13 mouse cellular contexts compared by ENCODE assay signal in genomic region chr16:18052322-18052721, GRCm38 (mm10). TPM values are rescaled to one million over a fixed set of nuclear protein-coding genes. Genes with fewer than 3 reads are reported as not detected.
DNase-seq lines count a peak whose midpoint lies in the region; ATAC-seq lines count a peak whose summit lies in the region.
"Had no signal": no experiment of that assay in that cellular context is flagged by ENCODE, and none has a peak within 500 bp of the region (broad histone marks: within the 10 kb centered on the region; RNA-seq: fewer than 3 reads in every experiment).

No protein-coding gene starts in this region.

- H3K4me3 ChIP-seq in lung, embryonic 16.5 days (ENCODE audit: low read length), result no peak overlapping the region
- H3K4me3 ChIP-seq in forebrain, embryonic 14.5 days (ENCODE audit: low read depth, low read length), result no peak overlapping the region
- H3K4me3 ChIP-seq in hindbrain, embryonic 16.5 days (ENCODE audit: low read length), result no peak overlapping the region
- no peak overlapping the region for H3K4me3 ChIP-seq in neural tube, embryonic 14.5 days (ENCODE audit: low read depth, low read length)
- H3K4me3 ChIP-seq: erythroblast, embryonic 14.5 days; heart, embryonic 15.5 days; stomach, embryonic 15.5 days had no signal

- H3K27ac ChIP-seq in lung, embryonic 16.5 days (ENCODE audit: low read length), result no peak overlapping the region
- no peak overlapping the region for H3K27ac ChIP-seq in forebrain, embryonic 14.5 days (ENCODE audit: low read depth, low read length)
- no peak overlapping the region for H3K27ac ChIP-seq in hindbrain, embryonic 16.5 days (ENCODE audit: low read depth, low read length)
- H3K27ac ChIP-seq in neural tube, embryonic 14.5 days (ENCODE audit: low read depth, low read length), result no peak overlapping the region
- H3K27ac ChIP-seq: heart, embryonic 15.5 days; left cerebral cortex, adult 2 months; stomach, embryonic 15.5 days had no signal

- no peaks in the 10 kb centered on the region; the same call in 1 of the 2 replicates for H3K27me3 ChIP-seq in lung, embryonic 16.5 days (ENCODE audit: control insufficient read depth, insufficient read depth, low read depth, low read length)
- no peaks in the 10 kb centered on the region for H3K27me3 ChIP-seq in forebrain, embryonic 14.5 days (replicated peaks; ENCODE audit: control insufficient read depth, insufficient read depth, low read length)
- H3K27me3 ChIP-seq in hindbrain, embryonic 16.5 days (replicated peaks; ENCODE audit: control insufficient read depth, insufficient read depth, low read length), result no peaks in the 10 kb centered on the region
- no peaks in the 10 kb centered on the region for H3K27me3 ChIP-seq in neural tube, embryonic 14.5 days (ENCODE audit: control insufficient read depth, insufficient read depth, low read length)
- H3K27me3 ChIP-seq: heart, embryonic 15.5 days had no signal

- H3K4me1 ChIP-seq in lung, embryonic 16.5 days (replicated peaks; ENCODE audit: control insufficient read depth, insufficient read depth, low read length), result peaks cover 6% of the 10 kb centered on the region
- no peaks in the 10 kb centered on the region for H3K4me1 ChIP-seq in forebrain, embryonic 14.5 days (ENCODE audit: control insufficient read depth, insufficient read depth, low read length)
- no peaks in the 10 kb centered on the region for H3K4me1 ChIP-seq in hindbrain, embryonic 16.5 days (ENCODE audit: control insufficient read depth, insufficient read depth, low read depth, low read length)
- H3K4me1 ChIP-seq in neural tube, embryonic 14.5 days (ENCODE audit: control insufficient read depth, insufficient read depth, low read length), result no peaks in the 10 kb centered on the region
- H3K4me1 ChIP-seq: stomach, embryonic 15.5 days had no signal

- peak; percentile 15 for ATAC-seq in lung, embryonic 16.5 days (ENCODE audit: low read depth)
- ATAC-seq in forebrain, embryonic 14.5 days, result 0 out of 2 replicates have a peak, but pooled peaks have one; percentile 14
- ATAC-seq in hindbrain, embryonic 16.5 days, result peak; percentile 37; the same call in 1 of the 2 replicates
- ATAC-seq in neural tube, embryonic 14.5 days (ENCODE audit: low read depth), result peak; percentile 52
- no peak for ATAC-seq in monocyte, adult 5-6 weeks (replicated peaks; ENCODE audit: insufficient number of reproducible peaks, low FRiP score, low TSS enrichment, poor library complexity, severe bottlenecking)

- H3K4me2 ChIP-seq in lung, embryonic 16.5 days (ENCODE audit: low read depth, low read length), result no peak overlapping the region
- no peak overlapping the region for H3K4me2 ChIP-seq in forebrain, embryonic 14.5 days (ENCODE audit: low read length)
- peak overlapping the region; percentile 27; the same call in 1 of the 2 replicates for H3K4me2 ChIP-seq in hindbrain, embryonic 16.5 days (ENCODE audit: low read length)
- H3K4me2 ChIP-seq in neural tube, embryonic 14.5 days (ENCODE audit: low read depth, low read length), result no peak overlapping the region
- H3K4me2 ChIP-seq: heart, embryonic 15.5 days; liver, embryonic 11.5 days had no signal

- 50% methylated on average over 7 of the region's 7 CpGs for whole genome bisulfite sequencing in lung, embryonic 16.5 days
- WGBS in forebrain, embryonic 14.5 days, result 60% methylated on average over 7 of the region's 7 CpGs
- 54% methylated on average over 7 of the region's 7 CpGs for WGBS in hindbrain, embryonic 16.5 days
- WGBS in neural tube, embryonic 14.5 days, result 56% methylated on average over 7 of the region's 7 CpGs

- no peaks in the 10 kb centered on the region for H3K9me3 ChIP-seq in lung, embryonic 16.5 days (ENCODE audit: control insufficient read depth, low read length)
- no peaks in the 10 kb centered on the region for H3K9me3 ChIP-seq in forebrain, embryonic 14.5 days (replicated peaks; ENCODE audit: control insufficient read depth, low read length)
- no peaks in the 10 kb centered on the region for H3K9me3 ChIP-seq in hindbrain, embryonic 16.5 days (ENCODE audit: control insufficient read depth, low read length)
- H3K9me3 ChIP-seq in neural tube, embryonic 14.5 days (ENCODE audit: control insufficient read depth, low read length), result no peaks in the 10 kb centered on the region
- H3K9me3 ChIP-seq: heart, embryonic 15.5 days; stomach, embryonic 15.5 days had no signal

- no peaks in the 10 kb centered on the region for H3K36me3 ChIP-seq in lung, embryonic 16.5 days (ENCODE audit: control insufficient read depth, insufficient read depth, low read length)
- no peaks in the 10 kb centered on the region for H3K36me3 ChIP-seq in forebrain, embryonic 14.5 days (ENCODE audit: control insufficient read depth, insufficient read depth, low read length)
- no peaks in the 10 kb centered on the region for H3K36me3 ChIP-seq in hindbrain, embryonic 16.5 days (ENCODE audit: control insufficient read depth, insufficient read depth, low read length)
- H3K36me3 ChIP-seq in neural tube, embryonic 14.5 days (ENCODE audit: control insufficient read depth, insufficient read depth, low read length), result no peaks in the 10 kb centered on the region
- H3K36me3 ChIP-seq: heart, embryonic 15.5 days; stomach, embryonic 15.5 days had no signal

- H3K9ac ChIP-seq in lung, embryonic 16.5 days (ENCODE audit: low read length), result no peak overlapping the region
- H3K9ac ChIP-seq in forebrain, embryonic 14.5 days (ENCODE audit: low read length), result no peak overlapping the region
- H3K9ac ChIP-seq in hindbrain, embryonic 16.5 days (ENCODE audit: low read depth, low read length), result no peak overlapping the region
- no peak overlapping the region for H3K9ac ChIP-seq in neural tube, embryonic 14.5 days (replicated peaks; ENCODE audit: low read depth, low read length)
- H3K9ac ChIP-seq: stomach, embryonic 15.5 days had no signal

- no peak for DNase-seq in lung, adult 18-20 months
- no peak for DNase-seq in forebrain, embryonic 14.5 days (ENCODE audit: low spot score)
- no peak for DNase-seq in heart, adult 8-10 months (ENCODE audit: low spot score)
- no peak for DNase-seq in heart, postnatal 4 days

RNA-seq across cellular contexts. Expression of gene Dgcr6, which starts 0.3 kb away (rescaled TPM):
- 78.5 and 79.2 TPM in 2 replicates for polyA plus RNA-seq in lung, embryonic 16.5 days (2015; fragmentation: Nextera tagmentation; extraction: Ambion mirVana)
- 164 and 179 TPM in 2 replicates for polyA plus RNA-seq in forebrain, embryonic 14.5 days (2014; fragmentation: Nextera tagmentation; extraction: Ambion mirVana)
- polyA plus RNA-seq in hindbrain, embryonic 16.5 days (2015; fragmentation: Nextera tagmentation; extraction: Ambion mirVana), result 145 and 162 TPM in 2 replicates
- 155 and 174 TPM in 2 replicates for polyA plus RNA-seq in neural tube, embryonic 14.5 days (2014; fragmentation: Nextera tagmentation; extraction: Ambion mirVana)
- 0.67 to 3.5 TPM (median 1.3 TPM) in 3 replicates for total RNA-seq in monocyte, adult 5-6 weeks (2017)
- total RNA-seq in heart, adult 8-10 months (2022), result 10 to 100 TPM; 40.3 to 52.7 (median 40.4) TPM
- total RNA-seq in heart, postnatal 4 days (2021), result 10 to 100 TPM; 42.4 to 48.6 TPM

RNA-seq across cellular contexts. Expression of gene Prodh, which starts 37.7 kb away (rescaled TPM):
- polyA plus RNA-seq in lung, embryonic 16.5 days (2015; fragmentation: Nextera tagmentation; extraction: Ambion mirVana), result 12.5 and 13.4 TPM in 2 replicates
- 3.1 and 3.3 TPM in 2 replicates for polyA plus RNA-seq in forebrain, embryonic 14.5 days (2014; fragmentation: Nextera tagmentation; extraction: Ambion mirVana)
- 5.7 and 6.8 TPM in 2 replicates for polyA plus RNA-seq in hindbrain, embryonic 16.5 days (2015; fragmentation: Nextera tagmentation; extraction: Ambion mirVana)
- 2.2 and 2.5 TPM in 2 replicates for polyA plus RNA-seq in neural tube, embryonic 14.5 days (2014; fragmentation: Nextera tagmentation; extraction: Ambion mirVana)
- 6.4 to 11.0 TPM (median 7.1 TPM) in 3 replicates for total RNA-seq in monocyte, adult 5-6 weeks (2017)
- 10 to 100 TPM; 12.9 to 36.7 (median 16.9) TPM for total RNA-seq in heart, adult 8-10 months (2022)
- total RNA-seq in heart, postnatal 4 days (2021), result 1 to 10 TPM; 5.3 to 6.0 TPM
